Mouse (Mus musculus) erythroid progenitor cell, adult 5-6 weeks (primary cell): ENCODE data around the gene Apol7b. TPM values are rescaled to one million over a fixed set of nuclear protein-coding genes. Genes with fewer than 3 reads are reported as not detected.
"Not testable (repeated sequence)": the region's sequence is repeated elsewhere in the genome, so short reads cannot be mapped to it uniquely, and the experiment has no call there.

Experiments used
- ATAC-seq: replicated peaks from 2 replicates; pipeline ENCODE4 v1.8.0; 2016; ENCODE audit warnings: moderate number of reproducible peaks, mild to moderate bottlenecking, moderate TSS enrichment, inconsistent platforms; ENCODE audit not compliant: poor library complexity, low FRiP score, severe bottlenecking
- total RNA-seq, 2 experiments: library from RNA; stranded (forward) in 1 of 2; stranded (reverse) in 1 of 2; fragments of 150-400 nt in 1 of 2; fragments of 186-747, 209-891 nt in 1 of 2; gene quantifications; 2 replicates each; pipeline versions ENCODE4 v1.2.3 to v1.2.4; 2015 to 2017; ENCODE audit warnings: low replicate concordance in 2 of 2

The Apol7b gene
- total RNA-seq (2015; ENCODE audit: low replicate concordance) (not detected in 2 replicates), total RNA-seq (2017; ENCODE audit: low replicate concordance) (not detected in 2 replicates)

GRCm38 (mm10) chr15:77447392-77447791 is at the start of gene Apol7b:
Apol7b (minus strand) TSS chr15:77447492.
- ATAC-seq, result not testable (repeated sequence)

DNA sequence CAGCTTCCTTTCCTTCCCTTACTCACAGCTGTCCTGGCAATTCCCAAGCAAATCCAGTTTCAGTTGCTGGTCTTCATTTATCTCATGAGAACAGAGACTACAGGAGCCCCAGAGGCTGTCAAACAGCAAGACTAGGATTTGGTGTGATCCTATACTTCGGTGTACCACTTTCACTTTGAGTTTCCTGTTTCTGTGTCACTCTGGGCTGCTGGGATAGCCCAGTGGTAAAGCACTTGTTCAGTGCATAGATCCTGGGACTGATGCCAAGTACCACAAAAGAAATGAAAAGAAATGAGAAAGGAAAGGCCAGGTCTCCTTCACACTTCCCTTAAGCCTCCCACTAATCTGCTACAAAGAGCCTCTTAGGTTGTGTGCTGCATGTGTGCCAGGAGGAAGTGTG is 47.4 kb upstream of the Apol7b start:
- not testable (repeated sequence) for ATAC-seq

DNA sequence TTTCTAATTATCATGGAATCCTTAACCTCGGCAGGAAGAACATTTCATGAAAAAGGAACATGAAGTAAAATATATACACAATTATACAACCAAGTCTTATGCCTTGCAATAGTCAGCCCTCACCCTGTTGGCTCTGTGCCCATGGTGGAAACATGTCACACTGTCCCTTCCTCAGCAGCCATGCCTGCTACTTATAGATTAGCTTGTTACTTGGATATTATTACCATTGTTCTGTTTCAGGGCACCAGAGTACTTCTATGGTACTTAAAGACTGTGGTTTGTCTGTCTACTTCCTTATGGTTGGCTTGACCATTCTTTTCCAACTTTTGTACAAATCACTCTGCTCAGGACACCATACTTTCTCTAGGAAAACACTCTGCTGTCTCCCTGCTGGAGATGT is 45.9 kb upstream of the Apol7b start:
- peak; percentile 52 for ATAC-seq

- ATAC-seq, result no peak
These were observed 35.0 kb upstream of the Apol7b start for GRCm38 (mm10) chr15:77482140-77482794.

GRCm38 (mm10) chr15:77476693-77477092 is 29.4 kb upstream of the Apol7b start, which contains the start of gene Apol10a:
Apol10a (plus strand) TSS chr15:77477047.
- ATAC-seq, result peak; percentile 72

GRCm38 (mm10) chr15:77474699-77475390 is 27.6 kb upstream of the Apol7b start:
- not testable (repeated sequence) for ATAC-seq

- ATAC-seq, result not testable (repeated sequence)
These were observed 2.6 kb upstream of the Apol7b start for GRCm38 (mm10) chr15:77449927-77450326.

DNA sequence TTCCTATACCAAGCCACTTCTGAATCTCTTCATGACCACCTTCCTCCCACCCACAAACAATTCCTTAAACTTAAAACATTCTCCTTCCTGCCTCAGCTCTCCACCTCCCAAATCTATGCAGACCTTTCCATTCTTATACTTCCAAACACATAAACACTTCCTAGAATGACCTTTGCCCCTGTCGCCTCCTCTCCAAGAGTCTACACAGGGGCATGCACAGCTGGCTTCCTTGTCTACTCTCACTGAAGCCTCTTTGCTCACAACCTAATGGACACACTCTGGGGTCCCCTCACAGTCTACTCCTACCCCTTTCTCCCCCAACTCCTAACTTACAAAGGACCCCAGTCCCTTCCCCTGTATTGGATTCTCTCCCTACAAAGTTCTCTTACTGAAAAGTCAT is 1.6 kb downstream of the Apol7b start:
- not testable (repeated sequence) for ATAC-seq

DNA sequence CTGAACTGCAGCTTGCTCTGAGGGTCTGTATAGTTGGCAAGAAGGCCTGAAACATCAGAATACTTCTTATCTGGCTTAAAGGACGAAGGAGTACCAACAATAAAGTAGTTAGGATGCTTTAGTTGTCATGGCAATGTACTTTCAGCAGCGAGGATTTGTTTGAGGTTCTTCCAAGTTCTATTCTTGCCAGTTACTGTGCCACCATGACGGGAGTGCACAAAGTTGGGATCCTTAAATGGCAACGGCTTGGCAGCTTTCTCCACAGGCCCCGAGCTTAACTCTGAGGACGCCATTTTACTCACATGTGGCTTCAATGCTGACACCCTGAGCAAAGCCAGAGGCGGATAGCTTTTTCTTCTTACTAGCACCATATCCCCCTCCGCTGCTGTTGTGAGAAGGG is 2.5 kb downstream of the Apol7b start:
- ATAC-seq, result not testable (repeated sequence)

DNA sequence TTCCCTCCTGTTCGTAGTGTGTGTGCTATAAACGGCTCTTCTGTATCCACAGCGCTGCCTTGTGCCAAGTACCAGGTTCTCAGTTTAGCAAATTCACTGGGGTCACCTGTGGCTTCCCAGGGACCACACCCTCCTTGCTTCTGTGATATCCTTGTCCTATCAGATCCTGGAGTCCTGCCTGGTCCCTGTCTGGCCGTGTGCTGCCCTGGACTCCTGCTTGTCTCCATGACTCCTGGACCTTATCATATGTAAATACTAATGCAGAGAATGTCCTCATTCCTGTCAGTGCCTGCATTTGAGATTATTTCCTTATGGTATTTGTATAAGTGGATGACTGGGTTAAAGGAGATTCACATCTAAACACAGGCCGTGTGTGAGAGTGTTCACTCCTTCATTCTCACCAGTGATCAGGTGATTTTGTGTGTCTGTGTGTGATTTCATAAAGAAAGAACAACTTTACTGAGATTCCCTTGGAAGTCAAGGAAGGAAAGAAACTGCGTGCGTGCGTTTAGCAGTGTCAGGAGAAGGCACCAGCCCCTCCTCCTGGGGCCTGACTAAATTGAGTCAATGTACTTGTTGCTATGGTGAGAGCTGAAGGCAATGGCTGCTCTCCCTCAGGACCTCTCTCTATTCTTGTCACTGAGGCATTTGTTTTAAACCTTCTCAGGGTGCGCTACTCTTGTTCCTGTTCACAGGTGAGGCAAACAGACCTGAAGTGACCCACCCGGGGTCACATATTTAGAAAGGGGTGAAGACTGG is 18.4 kb downstream of the Apol7b start:
- not testable (repeated sequence) for ATAC-seq

DNA sequence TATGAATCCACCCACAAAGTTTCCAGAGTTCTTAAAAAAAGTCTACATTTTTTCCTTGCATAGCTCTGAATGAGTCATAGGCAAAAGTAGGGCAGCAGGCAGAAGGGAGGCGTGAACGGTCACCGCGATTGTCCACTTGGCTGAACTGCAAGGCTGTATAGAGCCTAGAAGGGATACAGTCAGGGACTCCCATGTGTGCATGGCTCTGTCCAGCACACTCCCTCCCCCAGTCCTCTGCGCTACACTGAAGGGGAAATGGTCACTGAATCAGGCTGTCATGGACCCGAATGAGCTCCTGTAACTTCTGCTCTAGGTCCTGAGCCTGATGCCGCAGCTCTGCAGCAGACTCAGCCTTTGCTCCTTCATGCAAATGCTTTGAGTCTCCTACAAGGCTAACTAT is 24.4 kb downstream of the Apol7b start:
- ATAC-seq, result not testable (repeated sequence)

DNA sequence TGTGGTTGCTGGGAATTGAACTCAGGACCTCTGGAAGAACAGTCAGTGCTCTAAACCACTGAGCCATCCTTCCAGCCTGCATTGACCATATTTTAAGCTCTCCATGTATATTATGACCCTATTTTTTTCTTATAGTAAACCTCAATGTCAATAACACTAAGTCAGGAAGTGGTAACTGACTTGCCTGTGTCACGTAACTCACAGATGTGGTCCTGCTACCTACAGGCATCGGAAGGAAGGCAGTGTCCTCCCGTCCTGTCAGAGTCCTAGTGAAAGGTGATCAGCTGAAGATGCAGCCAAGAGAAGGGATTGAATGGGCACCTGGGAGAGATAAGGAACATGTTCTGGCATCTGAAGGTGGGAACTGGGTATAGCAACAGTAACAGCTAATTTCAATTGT is 27.6 kb downstream of the Apol7b start:
- not testable (repeated sequence) for ATAC-seq

DNA sequence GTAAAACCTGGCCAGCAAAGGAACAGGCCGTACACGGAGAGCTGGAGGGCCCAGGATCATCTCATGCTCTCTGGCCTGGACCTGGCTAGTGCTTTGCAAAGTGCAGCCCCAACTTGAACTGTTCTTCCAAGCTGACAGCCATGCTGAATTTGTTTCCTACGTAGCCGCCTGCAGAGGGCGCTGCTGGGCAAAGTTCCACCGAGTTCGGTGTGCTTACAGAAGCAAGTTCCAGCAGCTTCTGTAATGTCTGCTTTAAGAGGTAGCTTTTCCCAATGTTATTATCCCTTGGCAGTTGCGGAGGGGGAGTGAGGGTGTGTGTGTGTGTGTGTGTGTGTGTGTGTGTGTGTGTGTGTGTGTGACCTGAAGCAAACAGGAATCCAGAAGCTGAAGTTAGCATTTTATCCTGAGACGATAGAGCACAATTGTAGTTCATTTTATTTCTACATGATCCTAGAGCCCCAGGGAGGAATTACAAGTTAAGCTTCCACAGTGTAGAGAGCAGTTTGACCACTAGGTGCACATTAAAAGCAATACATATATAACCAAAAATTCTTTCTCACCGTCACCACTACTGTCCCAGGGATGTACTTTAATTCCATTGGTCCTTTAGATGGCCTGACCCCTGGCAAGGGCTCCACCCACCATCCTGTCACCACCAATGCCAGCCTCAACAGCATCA is 30.5 kb downstream of the Apol7b start:
- ATAC-seq, result peak; percentile 51; the same call in 1 of the 2 replicates

GRCm38 (mm10) chr15:77415653-77416052 is 31.6 kb downstream of the Apol7b start:
- ATAC-seq, result not testable (repeated sequence)

DNA sequence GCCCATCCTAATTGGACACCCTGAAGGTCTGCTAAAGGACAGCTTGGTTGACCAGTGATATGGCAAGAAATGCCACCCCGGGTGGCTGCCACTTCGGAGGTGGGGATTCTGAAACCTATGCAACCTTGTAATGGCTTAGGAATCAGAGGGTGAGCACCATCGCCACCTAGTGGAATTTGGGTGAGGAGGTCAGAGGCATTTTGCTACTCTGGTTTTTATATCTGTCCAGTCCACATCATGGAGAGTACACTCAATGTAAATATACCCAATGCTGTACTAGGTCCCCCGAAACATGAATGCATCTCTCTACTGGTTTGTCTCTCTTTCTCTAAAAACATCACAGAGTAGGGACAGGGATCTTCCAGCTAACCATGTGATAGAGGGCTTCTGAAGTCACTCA is 34.6 kb downstream of the Apol7b start:
- ATAC-seq, result peak; percentile 63; the same call in 1 of the 2 replicates

DNA sequence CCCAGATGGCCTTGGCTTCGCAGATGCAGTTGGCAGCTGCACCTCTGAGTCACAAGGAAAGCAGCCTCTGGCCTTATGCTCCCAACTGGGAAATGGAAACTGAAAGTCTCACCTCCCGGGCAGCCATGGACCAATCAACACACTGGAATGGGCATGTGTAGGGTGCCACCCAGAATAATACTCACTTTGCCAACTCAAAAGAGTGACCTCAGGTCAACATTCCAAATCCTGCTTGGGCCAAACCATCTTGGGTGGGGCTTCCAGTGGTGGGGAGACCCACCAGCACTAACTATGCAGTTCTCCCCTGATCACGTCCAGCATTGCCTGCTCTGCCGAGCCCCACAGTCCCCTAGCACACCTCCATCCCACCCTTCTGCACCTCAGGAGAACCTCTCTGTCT is 36.3 kb downstream of the Apol7b start, which contains the start of gene Apol9a:
Apol9a (minus strand) TSS at position 101 of the 400 bp plus-strand sequence.
- 0 out of 2 replicates have a peak, but pooled peaks have one; percentile 32 for ATAC-seq

DNA sequence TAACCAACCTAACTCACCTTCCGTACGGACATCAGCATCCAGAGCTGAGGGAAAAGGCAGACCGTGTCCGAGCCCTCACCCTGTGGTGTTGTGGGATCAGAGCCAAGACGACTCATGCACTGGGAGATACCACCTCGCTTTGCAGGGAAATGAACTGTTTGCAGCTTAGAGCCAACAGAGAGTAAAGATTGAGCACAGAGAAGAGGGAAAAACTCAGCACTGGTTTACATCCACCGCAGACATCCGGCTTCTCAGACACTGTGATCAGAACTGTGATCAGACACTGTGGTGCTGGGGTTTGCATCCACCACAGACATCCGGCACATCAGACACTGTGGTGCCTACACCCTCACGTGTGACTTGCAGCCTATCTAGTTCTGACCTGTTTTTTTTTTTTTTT is 40.9 kb downstream of the Apol7b start:
- ATAC-seq, result not testable (repeated sequence)

DNA sequence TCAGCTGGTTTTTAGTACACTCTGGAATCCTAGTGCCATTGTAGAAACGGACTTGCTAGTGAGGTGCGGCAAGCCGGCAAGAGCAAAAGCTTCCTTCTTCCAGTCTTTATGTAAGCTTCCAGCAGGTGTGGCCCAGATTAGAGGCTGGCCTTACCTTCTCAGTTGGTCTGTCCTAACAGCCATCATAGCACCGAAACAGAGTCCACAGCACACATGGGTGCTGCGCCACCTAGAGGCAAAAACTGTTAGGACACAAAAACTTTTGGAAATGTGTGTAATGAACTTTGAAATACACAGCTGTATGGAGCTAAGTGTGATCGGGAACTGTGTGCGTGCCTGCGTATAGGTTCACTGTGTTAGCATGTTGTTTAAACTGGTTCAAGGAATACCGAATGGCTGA is 48.3 kb downstream of the Apol7b start, which contains the start of gene Apol7a:
Apol7a (minus strand) TSS at position 84 of the 400 bp plus-strand sequence.
- ATAC-seq, result not testable (repeated sequence)

GRCm38 (mm10) chr15:77397450-77398132 is 49.7 kb downstream of the Apol7b start:
- not testable (repeated sequence) for ATAC-seq
